Mouse (Mus musculus) liver, adult 2 months (tissue): ENCODE measurements around the gene Acvr1. TPM values are rescaled to one million over a fixed set of nuclear protein-coding genes. Genes with fewer than 3 reads are reported as not detected.

Experiments used
- DNase-seq: peaks from one replicate; pipeline ENCODE4 v3.0.0-alpha.2; 2011; ENCODE audit warnings: low read depth, low spot score; ENCODE audit errors: extremely low read depth
- H3K27ac ChIP-seq: fragments of 200-500 bp; replicated peaks from 2 replicates; pipeline ENCODE4 v1.5.1; 2012; ENCODE audit warnings: low read depth, mild to moderate bottlenecking, control low read depth, inconsistent platforms, low read length; ENCODE audit not compliant: insufficient read depth
- H3K27me3 ChIP-seq: fragments of 200-500 bp; 2 replicates; pipeline ENCODE4 v1.6.1; 2012; ENCODE audit warnings: mild to moderate bottlenecking, moderate library complexity, low read length, inconsistent platforms; ENCODE audit not compliant: control insufficient read depth, insufficient read depth
- H3K36me3 ChIP-seq: fragments of 200-500 bp; 2 replicates; pipeline ENCODE4 v1.6.1; 2012; ENCODE audit warnings: low read length, inconsistent platforms; ENCODE audit not compliant: control insufficient read depth, insufficient read depth
- H3K4me1 ChIP-seq: fragments of 200-500 bp; 2 replicates; pipeline ENCODE4 v1.6.1; 2011; ENCODE audit warnings: low read length; ENCODE audit not compliant: control insufficient read depth, insufficient read depth
- H3K4me3 ChIP-seq: fragments of 200-500 bp; 2 replicates; pipeline ENCODE4 v1.5.1; 2011; ENCODE audit warnings: low read depth, mild to moderate bottlenecking, control low read depth, low read length, moderate library complexity; ENCODE audit not compliant: insufficient read depth
- H3K79me2 ChIP-seq: fragments of 200-500 bp; 2 replicates; pipeline ENCODE4 v1.6.1; 2012; ENCODE audit warnings: inconsistent platforms, mild to moderate bottlenecking, low read length, moderate library complexity; ENCODE audit not compliant: control insufficient read depth, insufficient read depth
- H3K9ac ChIP-seq: fragments of 200-500 bp; 2 replicates; pipeline ENCODE4 v1.6.1; 2012; ENCODE audit warnings: low read depth, mild to moderate bottlenecking, control low read depth, inconsistent platforms, low read length
- CTCF ChIP-seq: fragments of 200-500 bp; IDR thresholded peaks from 2 replicates; pipeline ENCODE4 v1.5.1; 2011; ENCODE audit warnings: low read depth, low read length, control low read depth
- POLR2A ChIP-seq: fragments of 200-500 bp; IDR thresholded peaks from 2 replicates; pipeline ENCODE4 v1.6.1; 2011; ENCODE audit warnings: low read length, control low read depth; ENCODE audit not compliant: insufficient read depth; ENCODE audit errors: extremely low read depth
- WGBS: fragments of 180-500 bp; shearing (Covaris S2); methylation state at CpG from one replicate; pipeline ENCODE4 v1.1.7; 2018; 5-methylcytosine and 5-hydroxymethylcytosine counted together
- polyA plus RNA-seq: library from polyadenylated mRNA; depleted of rRNA; stranded (reverse); fragments of >200 nt; gene quantifications from 2 replicates; pipeline ENCODE4 v1.2.3, GENCODE M21; 2012
- total RNA-seq: library from RNA; depleted of rRNA; stranded (reverse); fragments of >200 nt; gene quantifications from 2 replicates; pipeline ENCODE4 v1.2.3, GENCODE M21; 2014

Acvr1 gene
- total and polyA plus RNA-seq, 2 experiments, result 5.7 to 8.4 TPM

- Histone ChIP-seq H3K27me3 (no peaks in the 10 kb centered on the region), H3K27ac (no peak overlapping the region), H3K36me3 (no peaks in the 10 kb centered on the region), H3K4me1 (no peaks in the 10 kb centered on the region), H3K79me2 (no peaks in the 10 kb centered on the region), H3K9ac (no peak overlapping the region), H3K4me3 (no peak overlapping the region)
- TF ChIP-seq POLR2A (no peak), CTCF (no peak)
- no peak for DNase-seq
Measured at GRCm38 (mm10) chr2:58415037-58415436, 151.9 kb downstream of the Acvr1 start.

- no peaks in the 10 kb centered on the region for H3K27me3 ChIP-seq
- no peaks in the 10 kb centered on the region for H3K79me2 ChIP-seq
- H3K36me3 ChIP-seq, result no peaks in the 10 kb centered on the region
- WGBS, result 91% methylated on average over 5 of the region's 5 CpGs
- H3K27ac ChIP-seq, result no peak overlapping the region
- no peak for TF ChIP-seq POLR2A
- TF ChIP-seq CTCF, result no peak
- H3K9ac ChIP-seq, result no peak overlapping the region
- no peaks in the 10 kb centered on the region for H3K4me1 ChIP-seq
- no peak for DNase-seq
- no peak overlapping the region for H3K4me3 ChIP-seq
Measured at GRCm38 (mm10) chr2:58408926-58409634, 157.9 kb downstream of the Acvr1 start.

- no peak overlapping the region for H3K4me3 ChIP-seq
- no peaks in the 10 kb centered on the region for H3K36me3 ChIP-seq
- no peaks in the 10 kb centered on the region for H3K79me2 ChIP-seq
- WGBS, result 77% methylated on average over 2 of the region's 2 CpGs
- H3K27me3 ChIP-seq, result no peaks in the 10 kb centered on the region
- no peak overlapping the region for H3K27ac ChIP-seq
- no peak for DNase-seq
- H3K4me1 ChIP-seq, result no peaks in the 10 kb centered on the region
- no peak overlapping the region for H3K9ac ChIP-seq
- TF ChIP-seq POLR2A, result no peak
- no peak for TF ChIP-seq CTCF
Measured at GRCm38 (mm10) chr2:58403481-58403880, 163.5 kb downstream of the Acvr1 start.

- Histone ChIP-seq H3K79me2 (no peaks in the 10 kb centered on the region), H3K4me3 (no peak overlapping the region), H3K4me1 (no peaks in the 10 kb centered on the region), H3K27me3 (no peaks in the 10 kb centered on the region), H3K27ac (no peak overlapping the region), H3K36me3 (no peaks in the 10 kb centered on the region), H3K9ac (no peak overlapping the region)
- 77% methylated on average over 7 of the region's 7 CpGs for WGBS
- no peak for DNase-seq
- no peak for TF ChIP-seq CTCF
- TF ChIP-seq POLR2A, result no peak
Measured at GRCm38 (mm10) chr2:58388601-58389000, 178.4 kb downstream of the Acvr1 start.

- H3K4me3 ChIP-seq, result no peak overlapping the region
- H3K4me1 ChIP-seq, result no peaks in the 10 kb centered on the region
- H3K36me3 ChIP-seq, result no peaks in the 10 kb centered on the region
- no peaks in the 10 kb centered on the region for H3K27me3 ChIP-seq
- 84% methylated on average over 5 of the region's 5 CpGs for WGBS
- DNase-seq, result no peak
- no peak overlapping the region for H3K9ac ChIP-seq
- TF ChIP-seq CTCF, result no peak
- TF ChIP-seq POLR2A, result no peak
- H3K27ac ChIP-seq, result no peak overlapping the region
- no peaks in the 10 kb centered on the region for H3K79me2 ChIP-seq
Measured at GRCm38 (mm10) chr2:58380020-58380419, 186.9 kb downstream of the Acvr1 start.

GRCm38 (mm10) chr2:58379475-58379874, 187.5 kb downstream of the Acvr1 start:
- TF ChIP-seq CTCF, result no peak
- DNase-seq, result no peak
- WGBS, result 93% methylated on average over 1 of the region's 1 CpGs

More at GRCm38 (mm10) chr2:58379475-58379874, 187.5 kb downstream of the Acvr1 start:
- no peaks in the 10 kb centered on the region for H3K4me1 ChIP-seq
- no peak overlapping the region for H3K27ac ChIP-seq
- H3K36me3 ChIP-seq, result no peaks in the 10 kb centered on the region
- no peaks in the 10 kb centered on the region for H3K27me3 ChIP-seq
- H3K9ac ChIP-seq, result no peak overlapping the region
- H3K79me2 ChIP-seq, result no peaks in the 10 kb centered on the region
- no peak overlapping the region for H3K4me3 ChIP-seq
